Mouse (Mus musculus) forebrain, embryonic 11.5 days (tissue): Measurements from ENCODE around the gene Med9. TPM values are rescaled to one million over a fixed set of nuclear protein-coding genes. Genes with fewer than 3 reads are reported as not detected.
"Not testable (repeated sequence)": the region's sequence is repeated elsewhere in the genome, so short reads cannot be mapped to it uniquely, and the experiment has no call there.

Experiments
- ATAC-seq: fragments of 200-750 bp; cut with Nextera tagmentation; replicated peaks from 2 replicates; pipeline ENCODE4 v1.8.0; 2017; ENCODE audit warnings: moderate TSS enrichment; ENCODE audit not compliant: low FRiP score
- DNase-seq: peaks from one replicate; pipeline ENCODE4 v3.0.0-alpha.2; 2017; ENCODE audit warnings: low spot score
- H3K27ac ChIP-seq: fragments of 300-500 bp; sonication (generic); 2 replicates; pipeline ENCODE4 v1.5.1; 2014; ENCODE audit warnings: low read depth, low read length
- H3K27me3 ChIP-seq: fragments of 300-500 bp; sonication (generic); 2 replicates; pipeline ENCODE4 v1.6.1; 2014; ENCODE audit warnings: mild to moderate bottlenecking, low read length, mixed read lengths; ENCODE audit not compliant: control insufficient read depth, insufficient read depth
- H3K36me3 ChIP-seq: fragments of 300-500 bp; sonication (generic); 2 replicates; pipeline ENCODE4 v1.6.1; 2014; ENCODE audit warnings: mild to moderate bottlenecking, low read length, moderate library complexity, mixed read lengths; ENCODE audit not compliant: control insufficient read depth, insufficient read depth
- H3K4me1 ChIP-seq: fragments of 300-500 bp; sonication (generic); replicated peaks from 2 replicates; pipeline ENCODE4 v1.6.1; 2014; ENCODE audit warnings: low read length, mixed read lengths; ENCODE audit not compliant: control insufficient read depth, insufficient read depth
- H3K4me2 ChIP-seq: fragments of 300-500 bp; sonication (generic); 2 replicates; pipeline ENCODE4 v1.6.1; 2014; ENCODE audit warnings: low read depth, mild to moderate bottlenecking, low read length, moderate library complexity, mixed read lengths; ENCODE audit not compliant: severe bottlenecking
- H3K4me3 ChIP-seq: fragments of 300-500 bp; sonication (generic); 2 replicates; pipeline ENCODE4 v1.5.1; 2014; ENCODE audit warnings: low read depth, low read length
- H3K9ac ChIP-seq: fragments of 300-500 bp; sonication (generic); 2 replicates; pipeline ENCODE4 v1.6.1; 2014; ENCODE audit warnings: low read length
- H3K9me3 ChIP-seq: fragments of 300-500 bp; sonication (generic); 2 replicates; pipeline ENCODE4 v1.6.1; 2016; ENCODE audit warnings: low read length, mixed read lengths; ENCODE audit not compliant: control insufficient read depth
- WGBS: fragments of 180-500 bp; shearing (Covaris S2); extraction: QIAGEN DNeasy Blood & Tissue Kit; methylation state at CpG from one replicate; pipeline ENCODE4 v1.1.7; 2014; 5-methylcytosine and 5-hydroxymethylcytosine counted together
- polyA plus RNA-seq: library from polyadenylated mRNA; unstranded; fragments of >200 nt; fragmentation: Nextera tagmentation; extraction: Ambion mirVana; gene quantifications from 2 replicates; pipeline ENCODE4 v1.2.1, GENCODE M21; 2014

The Med9 gene
- polyA plus RNA-seq, 1 experiment from 2014 or later = 51.3 TPM

- no peaks in the 10 kb centered on the region for H3K27me3 ChIP-seq
- DNase-seq (no peak), ATAC-seq (no peak)
- H3K9ac ChIP-seq = no peak overlapping the region
- no peaks in the 10 kb centered on the region for H3K9me3 ChIP-seq
- whole genome bisulfite sequencing = 60% methylated on average over 2 of the region's 2 CpGs
- no peak overlapping the region for H3K4me2 ChIP-seq
- no peak overlapping the region for H3K27ac ChIP-seq
- 0 out of 2 replicates have a peak, but pooled peaks cover 2% of the 10 kb centered on the region for H3K4me1 ChIP-seq
- H3K36me3 ChIP-seq = no peaks in the 10 kb centered on the region
- no peak overlapping the region for H3K4me3 ChIP-seq
Observed at GRCm38 (mm10) chr11:59937615-59938014, 10.4 kb upstream of the Med9 start.

- ATAC-seq = no peak
- Histone ChIP-seq H3K4me1 (0 out of 2 replicates have a peak, but pooled peaks cover 2% of the 10 kb centered on the region), H3K27me3 (no peaks in the 10 kb centered on the region), H3K4me3 (no peak overlapping the region), H3K9me3 (no peaks in the 10 kb centered on the region), H3K9ac (no peak overlapping the region), H3K27ac (no peak overlapping the region), H3K36me3 (no peaks in the 10 kb centered on the region), H3K4me2 (no peak overlapping the region)
- WGBS = 83% methylated on average over 1 of the region's 1 CpGs
- DNase-seq = no peak
Observed at GRCm38 (mm10) chr11:59939821-59940220, 8.2 kb upstream of the Med9 start.

- 67% methylated on average over 3 of the region's 3 CpGs for WGBS
- H3K27ac ChIP-seq = no peak overlapping the region
- no peak overlapping the region for H3K9ac ChIP-seq
- H3K36me3 ChIP-seq = no peaks in the 10 kb centered on the region
- no peaks in the 10 kb centered on the region for H3K27me3 ChIP-seq
- DNase-seq (no peak), ATAC-seq (no peak)
- H3K4me2 ChIP-seq = no peak overlapping the region
- H3K9me3 ChIP-seq = no peaks in the 10 kb centered on the region
- H3K4me1 ChIP-seq = 0 out of 2 replicates have a peak, but pooled peaks cover 2% of the 10 kb centered on the region
- H3K4me3 ChIP-seq = no peak overlapping the region
Observed at GRCm38 (mm10) chr11:59940645-59941044, 7.4 kb upstream of the Med9 start.

- no peaks in the 10 kb centered on the region for H3K36me3 ChIP-seq
- no peak overlapping the region for H3K27ac ChIP-seq
- ATAC-seq (no peak), DNase-seq (no peak)
- H3K9me3 ChIP-seq = no peaks in the 10 kb centered on the region
- no peak overlapping the region for H3K4me3 ChIP-seq
- WGBS = 37% methylated on average over 3 of the region's 3 CpGs
- no peak overlapping the region for H3K4me2 ChIP-seq
- 0 out of 2 replicates have a peak, but pooled peaks cover 2% of the 10 kb centered on the region for H3K4me1 ChIP-seq
- H3K27me3 ChIP-seq = no peaks in the 10 kb centered on the region
- no peak overlapping the region for H3K9ac ChIP-seq
Observed at GRCm38 (mm10) chr11:59941391-59941790, 6.6 kb upstream of the Med9 start.

- ATAC-seq, H3K27ac ChIP-seq, H3K9ac ChIP-seq, H3K9me3 ChIP-seq, DNase-seq, H3K36me3 ChIP-seq, H3K4me1 ChIP-seq, H3K4me2 ChIP-seq, H3K27me3 ChIP-seq, H3K4me3 ChIP-seq: not testable (repeated sequence)
- 90% methylated on average over 9 of the region's 10 CpGs for WGBS
Observed at GRCm38 (mm10) chr11:59944855-59945254, 3.2 kb upstream of the Med9 start.

DNA sequence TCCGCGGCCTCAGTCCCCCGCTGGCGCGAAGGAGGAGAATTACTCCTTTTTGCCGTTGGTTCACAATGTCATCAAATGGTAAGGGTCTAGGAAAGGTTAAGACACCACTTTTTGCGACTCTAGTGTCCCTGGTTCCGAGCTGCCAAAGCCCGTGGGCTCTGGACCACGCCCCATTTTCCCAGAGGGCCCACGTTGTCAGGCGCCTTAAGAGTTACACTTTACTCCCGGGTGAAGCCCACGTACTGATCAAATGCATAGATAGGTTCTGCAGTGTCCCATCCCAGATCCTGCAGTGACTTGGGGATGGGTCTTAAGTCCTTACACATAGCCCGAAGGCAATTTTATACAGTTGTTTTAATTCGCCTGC is 378 bp downstream of the Med9 start:
- no peak for DNase-seq
- no peaks in the 10 kb centered on the region for H3K27me3 ChIP-seq
- H3K4me1 ChIP-seq = peaks cover 6% of the 10 kb centered on the region; the same call in 1 of the 2 replicates
- peak overlapping the region; percentile 90 for H3K4me2 ChIP-seq
- H3K36me3 ChIP-seq = no peaks in the 10 kb centered on the region
- peak overlapping the region; percentile 79 for H3K4me3 ChIP-seq
- H3K9ac ChIP-seq = peak overlapping the region; percentile 96
- no peaks in the 10 kb centered on the region for H3K9me3 ChIP-seq
- peak; percentile 51; the same call in 1 of the 2 replicates for ATAC-seq
- peak overlapping the region; percentile 57; the same call in 1 of the 2 replicates for H3K27ac ChIP-seq
- 4% methylated on average over 16 of the region's 16 CpGs for WGBS

DNA sequence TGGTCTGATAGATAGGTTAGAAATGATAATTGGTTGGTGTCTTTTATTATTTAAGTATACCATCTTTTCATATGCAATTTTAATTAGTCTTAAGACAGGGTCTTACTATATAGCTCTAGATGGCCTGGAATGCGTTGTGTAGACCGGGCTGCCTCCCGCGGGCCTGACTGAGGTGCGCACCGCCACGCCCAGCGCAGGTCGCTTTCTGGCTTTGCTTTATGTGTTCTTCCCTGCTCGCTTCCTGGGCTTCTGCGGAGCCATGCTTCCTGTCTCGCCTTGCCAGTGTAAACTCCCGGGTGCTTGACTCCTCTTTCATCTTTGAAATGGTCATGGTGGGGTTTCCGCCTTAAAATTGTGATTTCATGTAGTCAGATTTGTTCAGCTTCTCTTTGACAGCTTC is 4.9 kb downstream of the Med9 start:
- ATAC-seq = no peak
- H3K9me3 ChIP-seq = no peaks in the 10 kb centered on the region
- DNase-seq = no peak
- no peaks in the 10 kb centered on the region for H3K36me3 ChIP-seq
- no peak overlapping the region for H3K4me3 ChIP-seq
- no peak overlapping the region for H3K4me2 ChIP-seq
- H3K27ac ChIP-seq = no peak overlapping the region
- H3K27me3 ChIP-seq = no peaks in the 10 kb centered on the region
- 0 out of 2 replicates have a peak, but pooled peaks cover 3% of the 10 kb centered on the region for H3K4me1 ChIP-seq
- no peak overlapping the region for H3K9ac ChIP-seq
- 91% methylated on average over 14 of the region's 14 CpGs for WGBS

DNA sequence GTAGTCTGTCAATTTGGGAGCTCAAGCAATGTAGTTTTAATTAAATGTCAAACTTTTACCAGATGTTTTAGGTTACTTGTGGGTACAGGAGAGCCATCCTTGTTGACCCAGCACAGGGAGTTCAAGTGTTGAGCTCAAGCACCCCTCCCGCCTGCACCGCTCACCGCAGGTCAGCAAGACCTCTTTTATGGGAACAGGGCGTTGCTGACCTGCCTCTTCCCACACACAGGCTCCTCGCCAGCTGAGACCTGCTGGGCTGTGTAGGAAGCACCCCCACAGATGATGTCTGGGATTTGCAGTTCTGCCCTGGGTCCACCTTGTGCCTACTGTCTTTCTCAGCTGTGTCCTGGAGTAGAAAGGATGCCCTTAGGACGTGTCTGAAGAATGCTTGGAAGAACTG is 8.7 kb downstream of the Med9 start:
- no peak overlapping the region for H3K4me2 ChIP-seq
- no peaks in the 10 kb centered on the region for H3K36me3 ChIP-seq
- no peaks in the 10 kb centered on the region for H3K27me3 ChIP-seq

GRCm38 (mm10) chr11:59959453-59959852 is 11.4 kb downstream of the Med9 start:
- H3K9ac ChIP-seq = no peak overlapping the region
- no peak overlapping the region for H3K27ac ChIP-seq
- H3K4me3 ChIP-seq = no peak overlapping the region
- no peaks in the 10 kb centered on the region for H3K9me3 ChIP-seq
- 83% methylated on average over 4 of the region's 4 CpGs for WGBS
- H3K36me3 ChIP-seq = no peaks in the 10 kb centered on the region
- H3K27me3 ChIP-seq = peaks cover 16% of the 10 kb centered on the region
- H3K4me1 ChIP-seq = peaks cover 12% of the 10 kb centered on the region
- no peak overlapping the region for H3K4me2 ChIP-seq
- no peak for DNase-seq
- ATAC-seq = no peak

More for the DNA sequence above, 8.7 kb downstream of the Med9 start:
- H3K27ac ChIP-seq = no peak overlapping the region
- no peak overlapping the region for H3K4me3 ChIP-seq
- 74% methylated on average over 6 of the region's 6 CpGs for WGBS
- no peaks in the 10 kb centered on the region for H3K4me1 ChIP-seq
- ATAC-seq (no peak), DNase-seq (no peak)
- H3K9ac ChIP-seq = no peak overlapping the region
- no peaks in the 10 kb centered on the region for H3K9me3 ChIP-seq
